Mouse (Mus musculus) gastrocnemius, adult 18-20 months (tissue): ENCODE results near the gene Ints13. TPM values are rescaled to one million over a fixed set of nuclear protein-coding genes. Genes with fewer than 3 reads are reported as not detected.

Experiments
- DNase-seq: peaks from one replicate; pipeline ENCODE4 v3.0.0; 2021; ENCODE audit warnings: low spot score
- total RNA-seq, 2 experiments: library from RNA; stranded (reverse); gene quantifications; 2 replicates each; pipeline ENCODE4 v1.2.3; 2021

Ints13 gene
- total RNA-seq, 2 experiments from 2014 or later: 10.5 to 15.9 TPM

GRCm38 (mm10) chr6:146540386-146540785 is 37.2 kb downstream of the Ints13 start:
- DNase-seq: no peak

DNA sequence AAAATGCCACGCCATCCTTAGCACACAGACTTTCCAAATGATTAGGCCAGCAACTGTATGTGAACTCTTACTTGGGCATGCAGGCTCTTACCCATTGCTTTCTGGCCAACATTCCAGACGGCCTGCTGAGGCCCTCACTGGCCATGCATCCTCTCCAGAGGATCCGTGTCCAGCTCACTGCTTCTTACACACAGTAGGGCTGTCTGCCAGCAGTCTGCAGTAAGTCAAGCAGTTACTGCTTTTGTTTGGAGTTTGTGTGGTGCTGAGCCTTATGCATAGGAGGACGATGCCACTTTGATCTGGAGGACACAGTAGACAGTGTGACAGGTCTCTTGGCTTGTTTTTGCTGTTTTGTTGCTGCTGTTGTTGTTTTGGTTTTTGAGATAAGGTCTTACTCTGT is 39.0 kb downstream of the Ints13 start:
- no peak for DNase-seq

GRCm38 (mm10) chr6:146538071-146538470 is 39.6 kb downstream of the Ints13 start:
- DNase-seq: no peak

DNA sequence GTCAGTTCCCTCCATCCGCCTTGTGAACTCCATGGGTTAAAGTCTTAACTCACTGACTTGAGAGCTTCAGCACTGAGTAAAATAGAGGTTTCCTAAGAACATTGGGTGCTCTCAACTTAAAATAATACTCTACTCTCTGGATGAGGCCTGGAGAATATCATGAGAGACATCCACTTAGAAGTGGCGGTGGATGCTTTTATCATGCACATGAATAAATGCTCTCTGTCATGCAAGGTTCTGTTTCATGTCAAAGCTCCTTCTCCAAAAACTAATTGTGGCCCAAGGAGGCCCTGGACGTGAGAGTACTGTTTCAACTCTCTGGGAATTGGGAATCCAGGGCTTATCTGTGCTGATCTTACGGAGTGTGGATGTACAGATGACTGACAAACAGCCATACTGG is 40.5 kb downstream of the Ints13 start:
- no peak for DNase-seq

DNA sequence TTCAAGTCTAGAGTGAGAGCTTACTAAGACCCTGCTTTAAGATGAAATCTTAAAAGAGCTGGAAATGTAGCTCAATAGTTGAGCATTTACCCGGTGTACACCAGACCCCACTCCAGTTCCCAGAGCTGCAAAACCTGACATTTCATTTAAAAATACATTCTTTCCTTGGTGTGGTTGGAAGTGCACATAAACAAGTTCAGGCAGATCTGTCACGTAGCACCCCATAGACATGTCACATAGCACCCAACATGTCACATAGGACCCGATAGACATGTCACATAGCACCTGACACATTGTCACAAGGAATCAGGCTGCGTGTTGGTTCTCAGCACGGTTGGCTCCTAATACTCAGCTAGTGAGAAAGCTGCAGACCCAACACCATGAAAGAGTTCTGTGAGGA is 42.1 kb downstream of the Ints13 start:
- no peak for DNase-seq

GRCm38 (mm10) chr6:146533146-146533545 is 44.5 kb downstream of the Ints13 start:
- no peak for DNase-seq

DNA sequence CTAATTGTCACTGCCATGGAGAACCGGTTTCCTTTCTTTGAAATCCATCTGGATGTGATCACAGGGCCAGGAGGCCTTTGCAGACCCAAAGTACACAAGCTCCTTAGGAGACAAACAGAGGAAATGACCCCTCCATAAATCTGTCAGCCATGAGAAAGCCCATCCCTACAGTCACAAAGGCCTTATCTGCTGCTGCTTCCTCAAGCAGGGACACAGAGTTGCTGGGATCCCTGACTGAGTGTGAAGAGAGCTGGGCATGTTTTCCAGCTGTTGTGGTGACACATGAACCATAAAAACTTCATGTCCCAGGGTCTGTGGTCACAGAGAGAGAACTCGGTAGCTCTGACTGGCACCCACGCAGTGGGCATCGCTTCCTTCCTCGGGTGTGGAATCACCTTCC is 46.9 kb downstream of the Ints13 start:
- DNase-seq: no peak

DNA sequence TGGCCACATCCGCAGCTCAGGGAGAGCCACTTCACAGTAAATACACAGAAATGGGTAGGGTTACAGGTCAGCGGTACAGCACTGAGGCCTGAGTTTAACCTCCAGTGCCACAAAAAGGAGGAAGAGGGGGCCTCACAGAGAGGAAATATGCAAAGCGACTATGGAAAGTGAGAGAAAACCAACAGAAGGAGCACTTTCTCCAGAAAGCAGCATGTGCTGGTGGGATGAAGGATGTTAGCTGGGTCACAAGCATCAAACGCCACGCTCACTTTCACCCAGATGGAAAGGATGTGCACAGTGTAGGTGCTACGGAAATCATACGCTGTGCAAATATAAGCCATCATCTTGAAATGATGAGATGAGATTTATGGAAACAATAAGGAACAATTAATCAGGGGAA is 47.3 kb downstream of the Ints13 start:
- no peak for DNase-seq

DNA sequence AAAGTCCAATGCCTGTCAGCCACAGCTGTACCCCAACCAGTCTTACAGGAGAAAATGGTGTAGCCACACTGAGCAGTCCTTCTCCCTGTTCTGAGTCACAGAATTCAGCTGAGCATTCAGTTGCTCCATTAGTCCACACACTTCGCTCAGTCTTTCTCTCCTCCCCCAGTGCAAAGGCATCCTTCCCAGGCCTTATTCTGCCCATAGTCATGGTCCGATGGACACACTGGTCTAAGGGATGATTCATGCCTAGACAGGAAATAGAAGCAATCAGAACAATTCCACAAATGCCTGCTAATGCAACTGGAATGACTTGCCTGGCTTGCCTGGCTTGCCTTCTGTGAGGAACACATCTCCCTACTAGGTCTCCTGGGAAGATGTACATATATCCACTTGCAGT is 50.1 kb downstream of the Ints13 start:
- no peak for DNase-seq

DNA sequence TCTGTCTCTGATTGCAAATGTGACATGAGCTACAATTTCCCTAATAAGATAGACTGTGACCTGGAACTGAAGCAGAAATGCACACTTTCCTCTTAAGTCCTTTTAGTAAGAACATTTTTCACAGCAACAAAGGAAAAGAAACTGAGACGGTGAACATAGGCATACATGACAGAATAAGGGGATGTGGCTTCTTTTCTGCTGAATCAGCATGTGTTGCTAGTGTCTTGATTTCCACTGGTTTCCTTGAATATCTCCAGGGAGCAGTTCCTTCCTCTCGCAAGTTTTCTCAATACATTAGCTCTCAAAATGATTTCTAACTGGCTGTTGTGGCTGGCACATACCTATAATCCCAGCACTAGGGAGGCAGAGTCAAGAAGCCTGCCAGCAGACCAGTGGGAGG is 52.1 kb downstream of the Ints13 start:
- DNase-seq: no peak

GRCm38 (mm10) chr6:146521456-146522245 is 56.0 kb downstream of the Ints13 start:
- DNase-seq: no peak

GRCm38 (mm10) chr6:146519019-146519418 is 58.6 kb downstream of the Ints13 start:
- no peak for DNase-seq

- DNase-seq: no peak
Measured at GRCm38 (mm10) chr6:146515936-146516335, 61.7 kb downstream of the Ints13 start.

- DNase-seq: no peak
Measured at GRCm38 (mm10) chr6:146514531-146514948, 63.1 kb downstream of the Ints13 start.

DNA sequence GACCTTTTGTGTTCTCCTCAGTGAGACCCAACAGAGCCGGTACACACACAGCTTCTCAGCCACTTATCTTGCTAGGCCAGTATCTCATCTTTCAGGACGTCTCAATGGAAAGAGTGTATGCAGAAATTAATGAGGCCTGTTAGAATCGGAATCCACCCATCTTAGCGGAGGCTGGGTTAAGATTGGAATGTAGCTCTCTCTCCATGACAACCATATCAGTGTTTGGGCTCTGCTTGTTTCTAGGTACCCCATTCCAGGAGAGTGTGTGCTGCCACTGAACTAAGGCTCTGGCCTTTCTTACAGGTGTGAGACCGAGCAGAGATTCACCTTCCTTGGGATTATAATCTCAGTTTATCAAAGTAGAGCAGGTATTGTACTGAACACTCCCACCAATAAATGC is 63.7 kb downstream of the Ints13 start:
- DNase-seq: no peak

DNA sequence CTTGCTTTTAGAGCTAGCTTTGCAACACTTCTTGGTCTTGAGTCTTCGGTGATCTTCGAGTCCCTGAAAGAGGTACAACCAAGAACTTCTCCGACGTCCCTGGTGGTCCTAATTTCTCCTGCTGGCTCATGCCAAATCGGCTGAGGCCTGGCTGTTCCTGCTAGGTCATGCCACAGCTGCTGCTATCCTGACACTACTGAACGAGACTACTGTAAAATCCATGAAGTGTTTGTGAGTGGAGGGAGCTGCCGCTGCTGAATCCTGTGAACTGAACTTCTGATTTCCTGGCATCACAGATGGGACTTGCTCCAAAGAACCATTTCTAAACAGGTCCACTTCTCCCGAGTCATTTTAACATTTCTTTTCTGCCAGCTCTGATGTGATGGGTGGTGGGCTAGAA is 64.3 kb downstream of the Ints13 start:
- DNase-seq: no peak

- DNase-seq: no peak
Measured at GRCm38 (mm10) chr6:146511511-146511910, 66.1 kb downstream of the Ints13 start.

GRCm38 (mm10) chr6:146509891-146510290 is 67.7 kb downstream of the Ints13 start:
- no peak for DNase-seq

- no peak for DNase-seq
Measured at GRCm38 (mm10) chr6:146504459-146504858, 73.2 kb downstream of the Ints13 start.

- no peak for DNase-seq
Measured at GRCm38 (mm10) chr6:146502856-146503255, 74.8 kb downstream of the Ints13 start.

DNA sequence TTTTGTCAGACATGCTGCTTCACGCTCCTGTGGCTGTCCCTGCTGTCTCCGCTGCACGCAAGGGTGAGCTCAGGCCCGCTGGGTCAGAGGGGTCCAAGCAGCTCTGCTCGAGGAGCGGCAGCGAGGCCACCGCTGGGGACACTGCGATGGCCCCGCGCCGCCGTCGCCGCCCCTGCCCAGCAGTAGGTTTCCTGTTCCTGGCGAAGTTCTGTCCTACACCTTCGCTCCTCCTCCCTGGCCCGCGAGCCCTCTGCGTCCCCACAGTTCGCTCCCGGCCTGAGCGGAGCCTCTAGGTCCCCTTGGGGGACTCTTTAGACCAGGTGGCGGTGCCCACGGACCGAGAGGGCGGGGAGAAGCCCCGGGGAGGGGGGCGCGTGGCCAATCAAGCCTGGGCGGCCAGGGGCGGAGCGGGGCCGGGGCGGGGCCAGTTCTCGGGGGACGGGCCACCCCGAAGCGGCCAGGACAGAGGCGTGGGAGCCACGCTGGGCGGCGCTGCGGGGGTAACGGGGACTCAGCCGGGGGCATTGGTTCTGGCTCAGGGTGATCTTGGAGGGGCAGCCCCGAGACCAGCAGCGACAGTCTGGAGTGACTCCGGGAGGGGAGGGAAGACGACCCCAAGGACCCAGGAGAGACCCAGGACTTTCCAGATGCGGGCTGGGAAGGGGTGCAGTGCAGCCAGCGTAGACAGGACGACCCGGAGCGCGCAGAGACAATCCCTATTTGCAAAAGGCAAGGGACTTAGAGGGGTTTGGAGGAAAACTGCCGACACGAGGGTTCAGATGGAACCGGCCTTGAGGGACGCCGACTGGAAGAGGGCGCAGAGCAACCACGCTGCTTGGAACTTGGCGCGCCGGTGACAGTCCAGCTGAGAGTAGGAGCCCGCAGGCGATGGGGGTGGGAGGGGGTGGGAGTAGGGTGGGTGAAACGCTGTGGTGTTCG is 75.5 kb downstream of the Ints13 start, which contains the start of gene Itpr2:
TSS of gene Itpr2 (minus strand) at position 358 of the 939 bp plus-strand sequence.
- peak; percentile 89 for DNase-seq

- peak; percentile 57 for DNase-seq
Measured at GRCm38 (mm10) chr6:146501316-146501865, 76.2 kb downstream of the Ints13 start.
